Mouse (Mus musculus) spleen, embryonic (tissue): ENCODE data around the gene Tnnc2.
"Not testable (repeated sequence)": the region's sequence is repeated elsewhere in the genome, so short reads cannot be mapped to it uniquely, and the experiment has no call there.

Experiments
- CTCF ChIA-PET: fragments of 350-600 bp; sonication (Branson Sonifier 250); formaldehyde crosslinking; loops from one replicate; lab custom pipeline; 2022; lab: Charles Lee

The Tnnc2 gene

DNA sequence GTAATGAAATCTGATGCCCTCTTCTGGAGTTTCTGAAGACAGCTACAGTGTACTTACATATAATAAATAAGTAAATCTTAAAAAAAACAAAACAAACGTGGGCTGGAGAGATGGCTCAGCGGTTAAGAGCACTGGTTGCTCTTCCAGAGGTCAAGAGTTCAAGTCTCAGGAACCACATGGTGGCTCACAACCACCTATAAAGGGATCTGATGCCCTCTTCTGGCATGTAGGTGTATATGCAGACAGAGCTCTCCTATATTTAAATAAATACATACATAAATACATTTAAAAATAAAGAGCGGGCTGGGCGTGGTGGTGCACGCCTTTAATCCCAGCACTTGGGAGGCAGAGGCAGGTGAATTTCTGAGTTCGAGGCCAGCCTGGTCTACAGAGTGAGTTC is 18.8 kb upstream of the Tnnc2 start:
- CTCF ChIA-PET: not testable (repeated sequence)

GRCm38 (mm10) chr2:164795868-164796267 is 16.1 kb upstream of the Tnnc2 start:
- CTCF ChIA-PET: no interaction called here

DNA sequence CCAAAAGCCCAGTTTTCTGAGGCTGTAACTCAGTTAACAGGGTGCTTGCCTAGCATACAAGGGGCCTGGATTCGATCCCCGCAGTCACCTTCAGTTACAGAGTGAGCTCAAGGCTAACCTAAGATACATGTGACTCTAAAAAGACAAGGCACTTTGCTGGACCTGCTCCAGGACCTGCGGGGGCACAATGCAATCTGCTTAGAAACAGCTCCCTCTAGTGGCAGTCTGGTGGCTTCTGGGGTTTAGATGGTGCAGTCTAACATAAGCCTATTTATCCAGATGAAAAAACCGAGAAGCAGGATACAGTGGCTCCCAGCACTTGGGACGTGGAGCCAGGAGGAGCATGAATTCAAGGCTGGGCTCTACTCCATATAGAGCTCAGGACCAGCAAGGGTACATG is 14.5 kb upstream of the Tnnc2 start:
- CTCF ChIA-PET: interaction anchor here (0.6 to 1.6 kb wide), 9 partner anchors 9 to 351 kb away, joined by 3 to 8 read pairs (median 3); partner anchors contain the start of genes Acot8, Sdc4, Snx21 and Zswim3

DNA sequence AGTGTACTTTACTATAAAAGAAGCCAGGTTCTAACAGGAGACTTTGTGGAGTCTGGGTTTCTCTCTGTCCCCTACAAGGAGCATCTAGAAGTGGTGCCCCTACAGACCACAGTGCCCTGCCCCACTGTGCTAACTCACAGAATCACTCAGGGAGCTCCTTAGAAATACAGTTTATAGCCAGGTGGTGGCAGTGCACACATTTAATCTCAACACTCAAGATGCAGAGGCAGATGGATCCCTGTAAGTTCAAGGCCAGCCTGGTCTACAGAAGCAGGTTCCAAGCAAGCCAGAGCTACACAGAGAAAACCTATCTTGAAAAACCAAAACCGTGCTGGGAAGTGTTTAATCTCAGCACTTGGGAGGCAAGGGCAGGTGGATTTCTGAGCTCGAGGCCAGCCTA is 14.0 kb upstream of the Tnnc2 start:
- CTCF ChIA-PET: interaction anchor here (0.6 to 1.6 kb wide), 7 partner anchors 8 to 350 kb away, joined by 3 to 8 read pairs (median 3); partner anchors contain the start of genes Acot8, Sdc4, Snx21 and Zswim3

DNA sequence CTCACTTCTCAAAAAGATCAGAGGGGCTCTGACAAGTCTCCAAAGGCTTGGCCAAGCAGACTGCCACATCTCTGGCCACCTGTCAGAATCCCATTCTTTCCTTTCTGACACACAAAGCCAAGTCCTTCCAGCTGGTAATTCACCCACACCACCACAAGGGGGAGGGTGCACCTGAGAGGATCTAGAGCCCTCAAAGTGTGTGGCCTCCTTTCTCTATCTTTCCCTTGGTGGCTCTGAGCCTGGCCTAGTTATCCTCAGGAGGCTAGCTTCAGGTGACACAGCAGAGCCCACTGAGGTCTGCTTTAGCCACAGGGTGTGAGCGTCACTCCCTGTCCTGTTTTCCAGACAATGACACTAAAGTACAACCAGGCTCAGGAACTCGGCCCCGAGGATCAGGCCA is 13.5 kb upstream of the Tnnc2 start:
- CTCF ChIA-PET: interaction anchor here (0.6 to 1.6 kb wide), 4 partner anchors 8 to 42 kb away, joined by 3 to 4 read pairs (median 4); partner anchors contain the start of genes Acot8, Snx21 and Zswim3

DNA sequence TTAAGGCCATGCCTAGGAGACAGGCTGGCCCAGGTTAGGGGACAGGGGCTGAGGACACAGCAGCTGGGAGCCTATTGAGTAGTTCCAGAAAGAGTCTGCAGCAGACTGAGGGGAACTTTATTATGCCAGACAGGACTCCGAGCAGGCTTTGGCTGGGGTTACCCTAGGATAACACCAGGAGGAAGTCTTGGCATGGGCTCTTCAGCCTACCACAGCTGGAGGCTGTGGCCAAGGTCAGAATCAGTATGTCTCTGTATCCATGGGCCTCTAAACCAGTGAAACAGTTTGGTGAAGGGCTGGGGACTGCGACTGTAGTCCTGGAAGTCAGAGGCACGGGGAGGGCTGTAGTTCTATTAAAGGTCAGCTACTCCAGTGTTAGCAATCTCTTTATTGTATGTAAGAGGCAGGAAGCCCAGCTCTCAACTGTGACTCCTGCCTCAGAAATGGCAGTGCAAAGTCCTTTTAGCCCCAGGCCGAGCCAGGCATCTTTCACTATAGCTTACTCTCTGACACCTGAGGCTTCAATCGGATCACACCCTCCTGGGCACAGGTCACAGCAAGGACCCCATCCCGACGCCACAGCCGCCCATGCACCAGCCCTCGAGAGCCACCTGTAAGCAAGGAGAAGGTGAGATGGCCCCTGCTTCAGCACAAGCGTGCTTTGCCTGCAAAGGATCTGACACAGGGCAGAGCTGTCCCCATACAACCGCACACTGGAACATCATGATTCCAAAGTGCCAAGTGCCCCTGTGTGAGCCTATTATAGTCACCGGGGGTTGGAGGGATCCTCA is 12.8 kb upstream of the Tnnc2 start:
- CTCF ChIA-PET: interaction anchor here (1.6 kb wide), 1 partner anchor 11 kb away, joined by 3 read pairs; no protein-coding TSS in a partner anchor

DNA sequence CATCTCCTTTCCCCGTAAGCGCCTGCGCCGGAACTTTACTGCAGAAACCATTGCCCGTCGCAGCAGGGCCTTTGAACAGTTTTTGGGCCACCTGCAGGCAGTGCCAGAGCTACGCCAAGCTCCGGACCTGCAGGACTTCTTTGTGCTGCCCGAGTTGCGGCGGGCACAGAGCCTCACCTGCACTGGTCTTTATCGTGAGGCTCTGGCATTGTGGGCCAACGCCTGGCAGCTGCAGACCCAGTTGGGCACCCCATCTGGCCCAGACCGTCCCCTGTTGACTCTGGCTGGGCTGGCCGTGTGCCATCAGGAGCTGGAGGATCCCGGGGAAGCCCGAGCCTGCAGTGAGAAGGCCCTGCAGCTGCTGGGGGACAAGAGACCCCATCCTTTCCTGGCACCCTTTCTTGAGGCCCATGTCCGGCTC is 12.1 kb upstream of the Tnnc2 start:
- CTCF ChIA-PET: no interaction called here

GRCm38 (mm10) chr2:164790451-164790850 is 10.7 kb upstream of the Tnnc2 start:
- CTCF ChIA-PET: interaction anchor here (0.7 kb wide), 1 partner anchor 9 kb away, joined by 6 read pairs; no protein-coding TSS in a partner anchor

DNA sequence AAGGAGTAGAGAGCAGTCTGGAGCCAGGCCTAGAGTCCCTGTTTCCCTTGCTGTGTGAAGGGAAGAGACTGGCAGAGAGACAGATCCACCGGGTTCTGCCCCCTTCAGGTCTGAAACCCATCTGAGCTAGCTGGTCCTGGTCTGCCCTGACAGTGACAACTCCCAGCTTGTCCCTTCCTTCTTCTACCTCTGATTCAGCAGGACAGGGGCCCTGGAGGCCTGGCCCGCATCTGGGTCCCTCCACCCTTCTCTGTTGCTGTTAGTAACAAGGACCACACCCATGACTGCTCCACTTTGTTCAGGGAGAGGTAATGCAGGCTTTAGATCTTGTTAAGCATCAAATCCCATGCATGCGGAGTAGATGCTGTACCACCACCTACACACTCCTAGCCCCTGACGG is 8.6 kb upstream of the Tnnc2 start:
- CTCF ChIA-PET: interaction anchor here (0.5 kb wide), 1 partner anchor 118 kb away, joined by 3 read pairs; no protein-coding TSS in a partner anchor

- CTCF ChIA-PET: no interaction called here
Measured at GRCm38 (mm10) chr2:164787779-164788178, 8.0 kb upstream of the Tnnc2 start.

GRCm38 (mm10) chr2:164787032-164787431 is 7.3 kb upstream of the Tnnc2 start:
- CTCF ChIA-PET: no interaction called here

- CTCF ChIA-PET: interaction anchor here (0.5 kb wide), 1 partner anchor 151 kb away, joined by 3 read pairs; no protein-coding TSS in a partner anchor
Measured at GRCm38 (mm10) chr2:164786388-164786885, 6.7 kb upstream of the Tnnc2 start.

- CTCF ChIA-PET: interaction anchor here (0.5 to 1.1 kb wide), 3 partner anchors 8 to 152 kb away, joined by 3 to 4 read pairs (median 3); no protein-coding TSS in a partner anchor
Measured at GRCm38 (mm10) chr2:164785481-164786387, 6.0 kb upstream of the Tnnc2 start, which contains the start of gene Snx21. Gene Snx21, plus strand, starts transcription at chr2:164785823.

DNA sequence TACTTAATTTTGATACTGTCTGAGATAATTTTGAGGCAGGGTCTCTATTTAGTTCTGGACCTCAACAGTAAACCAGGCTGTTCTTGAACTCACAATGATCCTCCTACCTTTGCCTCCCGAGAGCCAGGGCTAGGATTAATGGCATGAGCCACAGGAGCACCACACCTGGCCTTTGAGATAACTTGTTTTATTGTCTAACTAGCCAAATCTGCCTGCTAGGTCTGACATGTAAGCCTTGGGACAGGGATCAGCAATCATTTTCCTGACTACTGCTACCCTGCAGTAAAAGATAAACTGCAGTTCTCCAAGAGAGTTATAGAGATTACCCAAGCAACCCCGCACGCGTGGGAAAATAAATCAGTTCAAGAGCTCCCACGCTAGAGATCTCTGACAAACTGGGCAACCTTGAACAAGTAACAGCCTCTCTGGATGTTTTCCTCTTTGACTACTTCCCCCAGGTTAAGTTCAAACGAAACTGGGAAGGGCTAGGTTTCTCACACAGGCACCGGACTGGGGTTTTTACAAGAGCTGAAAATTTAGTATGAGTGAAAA is 5.2 kb upstream of the Tnnc2 start:
- CTCF ChIA-PET: interaction anchor here (1.0 to 1.1 kb wide), 2 partner anchors 9 to 12 kb away, joined by 3 to 4 read pairs; no protein-coding TSS in a partner anchor

DNA sequence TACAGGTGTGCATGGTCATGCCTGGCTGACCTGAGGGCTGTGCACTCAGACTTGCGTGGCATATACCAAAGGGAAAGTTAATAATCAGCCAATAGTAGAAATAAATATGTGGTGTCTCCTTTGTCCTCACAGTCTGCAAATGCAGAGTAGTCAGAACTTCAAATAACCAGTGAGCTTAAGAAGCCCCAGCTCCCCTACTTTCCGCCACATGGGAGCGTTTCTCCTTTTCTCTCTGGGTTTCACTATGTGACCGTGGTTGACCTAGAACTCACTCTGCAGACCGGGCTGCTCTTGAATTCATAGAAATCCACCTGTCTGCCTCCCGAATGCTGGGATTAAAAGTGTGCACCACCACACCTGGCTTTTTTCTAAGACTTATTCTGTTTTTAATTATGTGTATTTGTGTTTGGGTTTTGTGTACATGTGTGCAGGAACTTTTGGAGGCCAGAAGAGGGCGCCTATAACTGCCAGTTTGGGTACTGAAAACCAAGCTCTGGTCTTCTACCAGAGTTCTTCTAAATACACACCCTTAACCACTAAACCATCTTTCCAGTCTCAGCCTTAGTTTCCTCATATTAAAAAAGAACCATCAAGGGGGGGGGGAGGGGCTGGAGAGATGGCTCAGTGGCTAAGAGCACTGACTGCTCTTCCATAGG is 4.3 kb upstream of the Tnnc2 start:
- CTCF ChIA-PET: interaction anchor here (0.8 to 1.0 kb wide), 2 partner anchors 14 to 17 kb away, joined by 3 to 6 read pairs; no protein-coding TSS in a partner anchor

DNA sequence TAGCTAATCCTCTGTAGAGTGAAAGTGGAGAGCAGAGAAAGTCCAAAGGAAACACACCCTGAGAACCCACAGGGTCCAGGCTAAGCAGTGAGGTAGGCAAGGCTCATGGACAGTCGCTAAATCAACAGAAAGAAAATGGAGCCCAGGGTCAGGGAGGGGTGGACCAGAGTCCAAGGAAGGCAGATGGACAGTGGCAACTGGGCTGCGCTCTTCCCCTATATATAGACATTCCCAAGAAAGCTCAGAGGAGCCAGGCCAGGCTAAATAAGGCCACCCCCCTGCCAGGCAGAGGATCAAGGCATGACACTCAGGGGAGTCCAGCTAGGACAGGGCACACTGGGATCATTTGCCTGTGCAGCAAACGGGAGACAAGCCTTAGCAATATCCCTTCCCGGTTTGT is 2.1 kb upstream of the Tnnc2 start:
- CTCF ChIA-PET: interaction anchor here (0.6 to 1.0 kb wide), 3 partner anchors 8 to 785 kb away, joined by 3 to 18 read pairs (median 6); no protein-coding TSS in a partner anchor

DNA sequence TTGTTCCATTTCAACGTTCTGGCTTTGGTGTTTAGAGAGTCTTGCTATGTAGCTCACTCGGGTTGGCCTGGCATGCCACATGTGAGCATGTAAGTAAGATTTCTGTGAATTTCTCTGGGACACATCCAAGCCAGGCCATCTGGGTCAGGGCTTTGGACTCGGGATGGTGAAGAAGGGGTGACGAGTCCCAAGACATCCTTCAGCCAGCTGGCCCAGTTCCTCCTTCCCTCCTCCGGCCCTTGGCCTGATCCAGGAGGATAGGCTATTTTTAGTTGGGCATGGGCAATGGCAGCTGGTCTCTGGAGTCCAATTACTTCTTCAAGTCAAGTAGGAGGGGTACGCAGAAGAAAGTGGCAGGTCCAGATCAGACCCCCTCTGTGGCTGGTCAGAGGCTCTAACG is 958 bp downstream of the Tnnc2 start:
- CTCF ChIA-PET: no interaction called here

- CTCF ChIA-PET: no interaction called here
Measured at GRCm38 (mm10) chr2:164778015-164778287, 1.8 kb downstream of the Tnnc2 start.

GRCm38 (mm10) chr2:164777246-164778014 is 2.3 kb downstream of the Tnnc2 start:
- CTCF ChIA-PET: no interaction called here

GRCm38 (mm10) chr2:164776801-164777200 is 3.0 kb downstream of the Tnnc2 start:
- CTCF ChIA-PET: no interaction called here
